Mouse (Mus musculus) layer of hippocampus, postnatal 10 days (tissue): ENCODE data around the gene Iqce. TPM values are rescaled to one million over a fixed set of nuclear protein-coding genes. Genes with fewer than 3 reads are reported as not detected.

ENCODE experiments used
- DNase-seq, 2 experiments: peaks; one replicate each; pipeline ENCODE4 v3.0.0; 2021; ENCODE audit warnings: low spot score in 2 of 2
- total RNA-seq, 2 experiments: library from RNA; stranded (reverse); gene quantifications; 2 replicates each; pipeline ENCODE4 v1.2.3; 2021

Gene Iqce
- total RNA-seq, 2 experiments from 2014 or later: 53.7 to 54.5 TPM

DNA sequence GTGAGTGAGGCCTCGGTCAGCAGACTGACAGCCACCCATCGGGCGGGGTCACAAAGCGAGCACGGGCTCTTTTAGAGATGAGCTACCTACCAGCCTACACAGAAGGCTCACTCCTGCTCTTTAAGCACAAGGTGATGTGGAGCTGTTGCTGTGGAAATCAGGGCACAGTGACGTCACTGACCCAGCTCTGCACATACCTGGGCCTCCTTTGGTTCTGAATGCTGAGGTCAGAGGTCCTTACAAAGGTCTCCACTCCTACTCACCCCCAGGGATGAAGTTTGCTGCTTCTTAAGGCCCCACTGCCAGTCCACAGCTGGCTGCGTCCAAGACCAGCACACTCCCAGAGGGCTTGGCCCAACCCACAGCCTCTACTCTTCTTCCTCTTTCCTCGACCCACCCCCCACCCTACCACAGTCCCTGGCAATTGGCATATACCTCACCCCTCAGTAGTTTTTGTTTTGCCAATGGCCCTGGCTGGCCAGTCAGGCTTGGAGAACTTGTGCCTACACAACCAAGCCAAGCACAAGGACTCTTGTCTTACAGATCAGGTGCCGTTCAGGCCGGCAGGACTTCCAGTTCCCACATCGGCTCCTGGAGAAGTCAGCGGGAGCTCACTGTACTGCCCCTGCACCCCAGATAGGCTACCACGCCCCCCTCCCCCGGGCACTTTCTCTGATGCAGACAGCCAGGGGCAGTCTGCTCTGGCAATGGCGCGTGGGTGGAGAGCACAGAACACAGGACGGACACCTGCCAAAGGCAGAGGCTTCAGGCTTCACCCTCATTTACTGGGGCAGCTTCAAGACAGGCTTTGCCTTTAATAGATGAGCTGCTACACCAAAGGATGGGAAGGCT is 39.2 kb downstream of the Iqce start:
- peak; percentile 64 to 71 for DNase-seq

DNA sequence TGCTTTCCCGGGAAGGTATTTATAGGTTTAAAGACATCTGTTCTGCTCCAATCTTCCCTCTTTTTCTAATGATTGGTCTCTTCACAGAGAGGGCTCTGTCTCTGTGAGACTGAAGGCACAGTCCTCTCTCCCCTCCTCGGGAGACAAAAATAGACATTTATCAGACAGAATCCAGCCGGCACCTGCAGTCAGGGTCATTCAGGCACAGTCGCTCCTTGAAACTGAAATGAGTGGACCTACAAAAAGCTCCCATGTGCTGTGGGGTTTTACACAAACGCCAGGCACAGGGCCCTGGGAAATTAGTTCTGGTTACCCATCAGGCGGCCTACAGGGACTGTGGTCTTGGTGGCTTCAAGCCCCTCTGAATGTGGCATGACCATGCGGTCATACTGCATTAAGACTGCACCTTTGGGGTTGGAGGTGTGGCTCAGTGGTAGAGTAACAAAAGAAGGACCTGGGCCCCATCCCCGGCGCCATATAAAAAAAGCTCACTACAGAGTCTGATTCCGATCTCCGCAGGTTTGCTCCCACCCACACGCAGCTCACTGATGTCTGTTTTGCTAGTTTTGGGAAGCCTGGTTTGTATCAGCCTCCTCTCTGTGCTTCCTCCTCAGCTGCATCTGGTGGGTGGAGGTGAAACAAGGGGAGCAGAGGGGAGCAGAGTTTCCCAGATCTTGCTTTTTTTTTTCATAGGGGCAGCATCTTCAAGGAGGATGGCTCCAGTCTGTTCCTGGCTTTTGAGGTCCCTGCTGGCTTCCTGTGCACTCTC is 40.1 kb downstream of the Iqce start:
- no peak for DNase-seq

DNA sequence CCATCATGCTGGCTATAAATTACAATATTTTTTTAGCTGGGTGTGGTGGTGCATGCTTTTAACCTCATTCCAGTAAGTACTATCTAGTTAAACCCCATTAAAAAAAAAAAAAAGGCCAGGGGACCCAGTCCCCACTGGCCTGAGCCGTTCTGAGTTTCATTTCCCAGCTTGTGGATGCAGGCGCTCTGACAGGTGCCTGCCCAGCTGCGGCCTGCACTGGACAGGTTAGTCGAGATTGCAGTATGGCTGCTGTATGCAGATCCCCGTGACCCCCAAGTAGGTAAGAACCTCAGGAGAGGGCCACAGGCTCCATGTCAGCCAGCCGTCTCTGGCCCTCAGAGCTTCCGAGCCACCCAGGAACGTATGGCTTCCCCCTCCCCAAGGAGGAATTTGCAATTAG is 40.8 kb downstream of the Iqce start:
- DNase-seq: no peak

DNA sequence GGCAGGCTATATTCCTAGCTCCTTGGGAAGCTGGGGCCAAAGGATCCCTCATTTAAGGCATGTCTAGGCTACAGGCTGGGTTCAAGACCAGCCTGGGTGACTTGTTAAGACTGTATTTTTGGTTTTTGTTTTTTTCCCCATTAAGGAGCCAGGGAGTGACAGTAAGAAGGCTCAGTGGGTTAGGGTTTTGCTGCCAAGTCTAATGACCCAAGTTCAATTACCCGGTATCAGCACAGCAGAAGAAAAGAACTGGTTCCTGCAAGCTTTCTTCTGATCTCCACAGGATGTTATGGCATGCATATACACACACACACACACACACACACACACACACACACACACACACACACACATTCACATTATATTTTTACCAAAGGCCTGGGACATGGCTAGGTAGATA is 41.8 kb downstream of the Iqce start:
- no peak for DNase-seq

DNA sequence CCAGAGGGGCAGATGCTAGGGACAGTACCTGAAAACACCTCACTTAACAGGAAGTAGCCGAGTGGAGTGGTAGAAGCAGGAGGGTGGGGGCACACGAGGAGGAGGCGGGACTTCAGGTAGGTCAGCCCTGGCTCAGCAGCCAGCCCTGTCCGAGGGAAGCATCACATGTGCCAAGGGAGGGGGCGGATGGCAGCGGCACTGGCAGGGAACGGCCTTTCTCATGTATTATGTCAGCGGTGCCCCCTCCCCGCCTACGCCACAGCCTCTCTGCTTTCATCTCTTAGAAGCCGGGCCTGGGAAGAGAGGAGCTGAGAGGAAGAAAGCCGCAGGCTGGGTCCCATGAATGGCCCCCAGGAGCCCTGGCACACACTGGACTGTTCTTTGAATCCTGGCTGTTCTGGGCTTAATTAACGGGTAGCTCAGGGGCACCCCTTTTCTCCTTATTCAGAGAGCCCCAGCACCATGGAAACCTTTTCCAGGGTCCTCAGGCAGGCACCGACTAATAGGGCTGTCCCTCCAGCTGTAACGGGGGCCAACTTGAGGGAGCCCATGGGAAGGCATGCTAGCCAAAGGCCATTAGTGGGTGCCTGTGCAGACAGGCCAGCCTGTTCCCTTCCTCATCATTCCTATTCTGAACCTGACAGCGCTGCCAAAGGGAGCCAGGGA is 42.4 kb downstream of the Iqce start:
- DNase-seq: peak; percentile 70 to 77

DNA sequence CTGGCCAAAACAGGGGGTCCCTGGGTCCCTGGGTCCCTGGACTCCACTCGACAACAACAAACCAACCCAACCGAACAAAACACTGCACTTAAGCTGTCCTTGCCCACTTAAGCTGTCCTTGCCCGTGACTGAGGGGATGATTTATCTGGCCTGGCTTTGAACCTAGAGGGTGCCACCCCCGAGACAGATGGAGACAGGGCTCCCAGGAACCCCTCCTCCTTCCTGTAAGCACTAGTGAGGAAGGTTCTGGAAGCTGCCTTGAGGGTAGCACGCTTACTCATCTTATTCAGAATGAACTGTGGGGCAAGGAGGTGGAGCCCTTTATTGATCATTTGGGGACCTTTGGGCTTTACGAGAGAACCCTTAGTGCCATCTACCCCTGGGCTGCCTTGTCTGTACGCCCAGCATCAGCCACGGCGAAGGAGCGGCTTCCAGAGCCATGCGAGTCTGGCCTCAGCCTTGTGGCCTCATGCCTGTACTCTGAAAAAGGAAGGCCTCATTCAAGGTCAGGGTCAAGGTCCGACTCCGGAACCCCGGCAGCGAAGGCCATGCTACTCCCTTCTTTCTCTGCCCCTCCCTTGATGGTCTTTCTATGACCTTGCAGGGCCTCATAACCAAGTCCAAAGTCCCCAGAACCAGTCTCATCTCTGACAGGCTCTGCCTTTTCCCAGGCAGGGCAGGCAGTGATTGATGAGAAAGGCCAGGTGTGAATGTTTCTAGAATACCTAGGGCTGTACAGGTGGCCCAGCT is 47.9 kb downstream of the Iqce start:
- DNase-seq: no peak

DNA sequence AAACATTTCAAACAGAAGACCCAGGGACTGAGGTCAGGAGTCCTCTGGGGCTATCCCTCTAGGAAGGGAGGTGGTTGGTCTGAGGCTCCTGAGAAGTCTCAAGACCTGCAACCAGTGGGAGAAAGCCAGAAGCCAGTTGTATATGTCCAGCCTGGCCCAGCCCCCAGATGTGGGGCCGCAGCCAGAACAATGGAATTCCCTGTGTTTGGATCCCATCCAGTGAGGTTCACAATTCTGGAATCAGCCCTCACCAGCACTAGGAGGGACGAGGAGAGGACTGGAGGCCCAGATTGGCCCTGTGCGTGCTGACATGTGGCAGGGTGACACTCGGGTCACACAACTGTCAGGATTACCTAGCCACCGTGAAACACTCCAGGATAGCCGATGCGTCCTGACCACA is 49.6 kb downstream of the Iqce start:
- DNase-seq: no peak

DNA sequence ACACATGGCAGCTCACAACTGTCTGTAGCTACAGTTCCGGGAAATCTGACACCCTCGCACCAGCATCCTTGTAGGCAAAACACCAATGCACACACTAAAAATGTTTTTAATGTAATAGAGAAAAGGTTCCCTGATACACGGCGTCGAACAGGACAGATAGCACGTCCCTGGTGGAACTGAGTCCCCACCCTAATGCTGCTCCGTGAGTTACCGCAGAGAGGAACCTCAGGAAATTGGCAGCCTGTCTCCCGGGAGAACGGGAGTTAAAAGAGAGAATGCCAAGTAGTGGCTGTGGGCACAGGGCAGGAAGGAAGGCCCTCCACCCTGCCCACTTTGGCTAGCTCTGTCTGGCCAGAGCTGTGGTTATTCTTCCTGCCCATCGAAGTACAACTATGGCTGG is 50.9 kb downstream of the Iqce start:
- DNase-seq: no peak

DNA sequence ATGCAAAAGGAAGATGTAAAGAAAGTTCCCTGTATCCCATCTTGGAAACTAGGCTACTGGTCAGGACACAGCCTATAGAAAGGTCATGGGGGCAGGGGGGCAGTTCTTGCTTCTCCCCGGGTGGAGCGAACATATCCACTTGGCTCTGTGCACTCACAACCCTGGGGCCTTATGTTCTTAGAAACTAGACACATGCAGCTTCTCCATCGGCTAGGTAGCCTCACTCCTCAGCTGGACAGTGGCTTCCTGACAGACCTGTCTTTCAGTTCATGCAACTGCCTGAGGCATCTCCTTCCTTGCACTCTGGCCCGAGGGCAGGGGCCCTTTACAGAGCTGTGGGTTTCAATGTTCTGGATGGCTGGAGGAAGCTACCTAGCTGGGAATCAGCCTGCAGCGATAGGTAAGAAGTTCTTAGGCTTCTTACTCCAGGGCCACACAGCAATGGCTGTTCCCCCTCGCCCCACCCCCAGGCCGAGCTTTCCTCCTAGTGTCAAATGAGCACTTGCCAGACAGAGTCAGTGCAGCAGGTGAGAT is 52.2 kb downstream of the Iqce start:
- no peak for DNase-seq

DNA sequence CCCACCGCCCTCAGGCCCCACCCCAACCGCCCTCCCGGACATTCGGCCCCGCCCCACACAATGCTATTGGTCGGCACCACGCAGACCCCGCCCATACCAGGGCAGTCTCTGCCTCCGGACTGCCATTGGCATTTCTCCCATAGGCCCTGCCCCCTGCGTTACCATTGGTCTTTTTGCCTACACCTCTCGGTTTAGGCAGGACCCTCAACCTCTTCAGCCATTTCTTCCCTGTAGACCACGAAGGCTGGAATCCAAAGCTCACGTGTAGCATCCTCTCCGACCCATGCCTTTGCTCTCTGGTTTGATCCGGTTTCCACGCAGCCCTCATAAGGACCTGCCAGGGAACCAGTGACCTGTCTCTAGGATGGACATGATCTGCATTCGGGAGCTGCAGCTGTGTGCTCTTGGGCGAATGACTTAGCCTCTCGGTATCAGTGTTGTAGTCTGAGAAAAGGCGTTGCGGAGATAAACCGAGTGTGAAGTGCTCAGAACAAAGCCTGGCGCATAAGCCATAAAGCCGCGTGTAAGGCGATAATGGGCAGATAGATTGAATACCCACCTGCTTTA is 53.0 kb downstream of the Iqce start:
- peak; percentile 97 to 98 for DNase-seq

DNA sequence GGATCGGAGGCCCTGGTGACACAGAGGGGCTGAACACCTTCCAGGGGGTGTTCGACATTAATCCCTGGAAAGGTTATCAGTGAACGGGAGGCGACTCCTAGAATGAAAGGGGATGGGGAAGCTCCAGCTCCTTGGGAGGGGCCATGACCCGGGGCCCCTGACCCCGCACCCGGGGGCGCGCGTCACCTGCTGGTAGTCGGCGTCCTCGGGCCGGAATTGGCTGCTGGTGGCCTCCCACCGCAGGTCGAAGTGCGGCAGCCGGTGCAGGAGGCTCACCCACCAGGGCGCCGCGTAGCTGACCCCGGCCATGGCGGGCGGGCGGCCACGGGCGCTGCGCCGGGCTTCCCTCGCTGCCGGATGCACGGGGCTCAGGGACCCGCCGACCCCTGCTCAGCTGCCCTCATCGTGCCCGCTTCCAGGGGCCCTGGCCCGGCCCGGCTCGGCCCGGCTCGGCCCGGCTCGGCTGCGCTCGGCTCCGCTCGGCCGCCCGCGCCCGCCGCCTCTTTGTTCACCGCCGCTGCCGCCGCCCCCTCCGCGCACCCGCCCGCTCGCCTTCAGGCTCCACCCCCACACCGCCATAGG is 53.6 kb downstream of the Iqce start, which contains the start of gene Ttyh3:
TSS of gene Ttyh3 (minus strand) at position 513 of the 582 bp plus-strand sequence.
- DNase-seq: no peak

DNA sequence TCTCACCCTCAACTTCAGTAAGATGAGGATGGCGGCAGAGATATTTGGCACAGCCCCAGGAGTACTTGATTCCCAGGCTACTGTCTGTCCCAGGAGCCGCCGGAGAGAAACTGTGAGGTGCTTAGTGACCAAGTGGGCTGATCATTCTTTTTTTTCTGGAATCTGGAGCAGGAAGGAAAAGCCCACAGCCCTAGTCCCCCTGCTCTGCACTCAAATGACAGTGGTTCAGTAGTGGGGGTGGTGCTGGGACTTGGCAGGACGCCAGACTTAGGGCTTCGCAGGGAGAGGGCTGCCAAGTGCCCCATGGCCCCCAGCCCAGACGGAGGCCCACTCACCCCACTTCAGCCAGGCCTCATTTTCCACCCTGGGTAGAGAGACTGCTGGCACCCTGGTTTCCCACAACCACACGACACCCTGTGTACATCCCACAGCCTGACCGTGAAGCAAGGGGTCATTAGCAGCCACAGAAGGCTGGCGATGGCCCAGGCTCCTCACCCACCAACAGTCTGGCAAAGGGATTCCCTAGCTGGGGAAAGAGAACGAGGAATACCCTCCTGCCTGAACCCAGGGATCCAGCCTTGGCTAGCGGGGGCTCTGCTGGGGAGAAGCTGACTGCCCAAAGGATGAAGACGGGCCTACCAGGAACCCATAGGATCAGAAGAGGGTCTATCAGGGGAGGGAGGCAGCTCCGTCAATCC is 54.2 kb downstream of the Iqce start:
- peak; percentile 84 to 89 for DNase-seq

DNA sequence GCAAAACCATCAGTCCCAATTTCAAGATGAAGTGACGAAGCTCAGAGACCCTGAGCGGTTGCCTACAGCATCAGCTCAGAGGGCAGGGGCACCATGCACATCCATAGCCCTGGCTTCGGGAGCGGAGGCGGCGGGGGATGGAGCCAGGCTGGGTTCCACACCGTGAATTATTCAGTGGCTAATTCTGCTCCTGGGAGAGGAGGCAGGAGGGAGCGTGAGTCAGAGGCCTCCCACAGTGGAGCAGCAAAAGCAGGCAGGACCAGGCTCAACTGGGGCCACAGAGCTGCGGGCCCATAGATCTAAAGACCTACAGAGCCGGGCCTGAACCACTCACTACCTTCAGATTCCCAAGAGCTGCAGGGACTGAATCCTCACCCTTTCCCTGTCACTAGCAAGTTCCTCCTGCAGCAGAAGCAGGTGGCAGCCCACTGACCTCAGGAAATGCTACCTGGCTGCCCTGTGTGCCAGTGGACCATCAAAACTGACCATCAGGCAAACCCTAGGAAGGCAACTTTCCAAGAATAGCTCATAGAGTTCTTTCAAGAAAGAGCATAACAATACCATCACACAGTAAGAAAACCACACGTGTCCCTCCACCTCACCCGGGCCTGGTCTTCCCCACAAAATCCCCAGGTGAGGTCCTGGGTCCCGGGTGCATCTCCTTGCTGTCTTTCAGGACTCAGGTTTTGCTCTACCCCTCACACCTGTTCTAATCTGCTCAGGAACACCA is 55.0 kb downstream of the Iqce start:
- no peak for DNase-seq

DNA sequence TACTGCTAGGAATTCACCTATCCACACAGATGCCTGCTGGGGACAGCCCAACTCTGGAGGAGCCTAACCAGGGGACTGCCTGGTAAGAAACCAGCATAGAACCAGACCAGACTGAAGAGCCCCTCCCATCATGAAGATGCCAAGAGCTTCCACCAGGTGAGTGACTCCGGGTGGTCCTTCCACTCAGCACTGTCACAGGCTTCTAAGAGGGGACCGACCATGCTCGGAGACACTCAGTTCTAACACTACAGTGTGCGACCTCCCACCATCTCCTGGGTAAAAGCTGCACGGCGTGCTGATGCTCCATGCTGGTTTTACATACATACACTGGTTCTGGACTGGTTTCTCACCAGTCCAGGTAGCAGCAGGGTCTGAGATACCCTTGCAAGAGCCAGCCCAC is 56.0 kb downstream of the Iqce start:
- DNase-seq: no peak

DNA sequence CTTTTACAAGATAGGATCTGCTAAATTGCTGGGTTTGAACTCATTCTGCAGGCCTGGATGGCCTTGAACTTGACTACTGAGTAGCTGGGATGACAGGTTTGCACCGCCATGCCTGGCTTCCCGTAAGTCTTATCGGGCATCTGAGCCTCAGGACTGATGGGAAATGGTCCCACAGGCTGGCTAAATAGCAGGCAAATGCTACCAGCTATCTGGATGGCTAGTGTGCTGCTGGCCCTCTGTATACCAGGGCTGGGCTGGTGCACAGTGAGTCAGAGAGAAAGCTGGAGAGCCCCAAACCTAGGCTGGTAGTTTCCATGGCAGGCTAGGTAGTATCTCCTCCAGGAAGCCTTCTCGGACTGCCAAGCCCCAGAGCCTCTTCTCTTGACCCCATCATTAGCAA is 56.7 kb downstream of the Iqce start:
- DNase-seq: no peak

DNA sequence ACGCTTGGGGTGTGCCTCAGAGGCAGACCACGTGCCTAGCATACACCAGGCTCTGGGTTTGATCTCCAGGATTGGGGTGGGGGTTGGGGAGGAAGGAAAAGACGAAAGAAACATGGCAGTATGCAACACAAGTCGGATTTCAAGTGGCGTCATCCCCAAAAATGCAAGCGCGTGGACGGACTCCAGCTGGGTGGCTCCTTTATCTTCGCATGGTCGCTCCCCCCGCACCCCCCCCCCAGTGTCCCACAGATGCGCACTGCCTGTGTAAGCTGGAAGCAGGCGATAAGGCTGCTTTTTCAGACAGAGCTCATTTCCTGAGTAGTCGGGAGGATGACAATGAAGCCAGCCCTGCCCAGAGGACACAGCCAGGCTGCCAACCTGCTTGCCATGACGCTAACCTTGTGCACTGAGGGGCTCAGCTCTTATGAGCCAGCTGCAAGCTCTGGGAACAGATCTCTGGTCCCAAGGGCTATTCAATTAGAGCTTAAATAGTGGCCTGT is 57.4 kb downstream of the Iqce start:
- no peak for DNase-seq

DNA sequence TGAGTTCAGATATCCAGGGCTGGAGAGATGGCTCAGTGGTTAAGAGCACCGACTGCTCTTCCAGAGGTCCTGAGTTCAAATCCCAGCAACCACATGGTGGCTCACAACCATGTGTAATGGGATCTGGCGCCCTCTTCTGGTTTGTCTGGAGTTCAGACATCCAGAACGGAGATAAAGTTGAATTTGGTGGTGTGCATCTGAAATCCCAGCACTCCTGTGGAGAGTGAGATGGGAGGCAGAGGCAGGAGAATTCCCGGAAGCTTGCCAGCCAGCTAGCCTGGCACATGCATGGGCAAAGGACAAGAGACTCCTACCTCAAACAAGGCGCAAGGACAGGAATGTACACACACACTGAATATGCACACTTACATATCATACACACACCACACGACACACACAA is 57.9 kb downstream of the Iqce start:
- no peak for DNase-seq

DNA sequence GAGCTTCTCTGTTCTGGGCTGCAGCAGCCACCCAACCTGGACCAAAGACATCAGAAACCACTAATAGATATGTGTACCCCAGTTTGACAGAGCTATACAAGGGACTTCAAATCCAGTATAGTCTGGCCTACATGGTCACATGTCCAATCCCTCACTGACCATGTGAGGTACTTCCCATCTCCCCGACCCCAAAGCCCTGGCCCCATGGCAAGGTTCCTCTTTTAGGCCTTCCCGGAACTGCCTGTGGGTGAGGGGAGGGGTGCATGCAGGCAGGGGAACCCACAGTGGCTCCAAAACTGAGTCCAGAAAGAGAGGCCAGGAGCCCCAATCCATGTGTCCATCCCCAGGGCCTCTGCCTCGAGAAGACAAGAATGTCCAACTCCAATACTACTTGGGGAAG is 60.1 kb downstream of the Iqce start:
- peak in 1 of 2 experiments; percentile 48 for DNase-seq
